Mouse (Mus musculus) liver, adult 2 months (tissue): ENCODE data around the gene Atp6v0b. TPM values are rescaled to one million over a fixed set of nuclear protein-coding genes. Genes with fewer than 3 reads are reported as not detected.
A peak's percentile ranks its signal among the peaks of the same experiment; 100 is the strongest.

ENCODE experiments used
- DNase-seq: peaks from one replicate; pipeline ENCODE4 v3.0.0-alpha.2; 2011; ENCODE audit warnings: low read depth, low spot score; ENCODE audit errors: extremely low read depth
- H3K27ac ChIP-seq: fragments of 200-500 bp; replicated peaks from 2 replicates; pipeline ENCODE4 v1.5.1; 2012; ENCODE audit warnings: low read depth, mild to moderate bottlenecking, control low read depth, inconsistent platforms, low read length; ENCODE audit not compliant: insufficient read depth
- H3K27me3 ChIP-seq: fragments of 200-500 bp; 2 replicates; pipeline ENCODE4 v1.6.1; 2012; ENCODE audit warnings: mild to moderate bottlenecking, moderate library complexity, low read length, inconsistent platforms; ENCODE audit not compliant: control insufficient read depth, insufficient read depth
- H3K36me3 ChIP-seq: fragments of 200-500 bp; 2 replicates; pipeline ENCODE4 v1.6.1; 2012; ENCODE audit warnings: low read length, inconsistent platforms; ENCODE audit not compliant: control insufficient read depth, insufficient read depth
- H3K4me1 ChIP-seq: fragments of 200-500 bp; 2 replicates; pipeline ENCODE4 v1.6.1; 2011; ENCODE audit warnings: low read length; ENCODE audit not compliant: control insufficient read depth, insufficient read depth
- H3K4me3 ChIP-seq: fragments of 200-500 bp; 2 replicates; pipeline ENCODE4 v1.5.1; 2011; ENCODE audit warnings: low read depth, mild to moderate bottlenecking, control low read depth, low read length, moderate library complexity; ENCODE audit not compliant: insufficient read depth
- H3K79me2 ChIP-seq: fragments of 200-500 bp; 2 replicates; pipeline ENCODE4 v1.6.1; 2012; ENCODE audit warnings: inconsistent platforms, mild to moderate bottlenecking, low read length, moderate library complexity; ENCODE audit not compliant: control insufficient read depth, insufficient read depth
- H3K9ac ChIP-seq: fragments of 200-500 bp; 2 replicates; pipeline ENCODE4 v1.6.1; 2012; ENCODE audit warnings: low read depth, mild to moderate bottlenecking, control low read depth, inconsistent platforms, low read length
- CTCF ChIP-seq: fragments of 200-500 bp; IDR thresholded peaks from 2 replicates; pipeline ENCODE4 v1.5.1; 2011; ENCODE audit warnings: low read depth, low read length, control low read depth
- POLR2A ChIP-seq: fragments of 200-500 bp; IDR thresholded peaks from 2 replicates; pipeline ENCODE4 v1.6.1; 2011; ENCODE audit warnings: low read length, control low read depth; ENCODE audit not compliant: insufficient read depth; ENCODE audit errors: extremely low read depth
- WGBS: fragments of 180-500 bp; shearing (Covaris S2); methylation state at CpG from one replicate; pipeline ENCODE4 v1.1.7; 2018; 5-methylcytosine and 5-hydroxymethylcytosine counted together
- polyA plus RNA-seq: library from polyadenylated mRNA; depleted of rRNA; stranded (reverse); fragments of >200 nt; gene quantifications from 2 replicates; pipeline ENCODE4 v1.2.3, GENCODE M21; 2012
- total RNA-seq: library from RNA; depleted of rRNA; stranded (reverse); fragments of >200 nt; gene quantifications from 2 replicates; pipeline ENCODE4 v1.2.3, GENCODE M21; 2014

Atp6v0b gene
- total and polyA plus RNA-seq, 2 experiments = 124 to 244 TPM

DNA sequence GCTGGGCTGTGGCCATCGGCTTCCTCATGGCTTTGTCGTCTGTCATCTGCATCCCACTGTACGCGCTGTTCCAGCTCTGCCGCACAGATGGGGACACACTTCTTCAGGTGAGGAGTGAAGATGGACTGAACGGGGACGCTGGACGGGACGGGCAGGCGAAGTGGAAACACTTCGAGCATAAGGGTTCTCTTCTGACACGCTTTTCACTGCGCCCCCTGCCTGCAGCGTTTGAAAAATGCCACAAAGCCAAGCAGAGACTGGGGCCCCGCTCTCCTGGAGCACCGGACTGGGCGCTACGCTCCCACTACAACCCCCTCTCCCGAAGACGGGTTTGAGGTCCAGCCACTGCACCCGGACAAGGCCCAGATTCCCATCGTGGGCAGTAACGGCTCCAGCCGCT lies 19.3 kb downstream of the Atp6v0b start:
- no peak overlapping the region for H3K27ac ChIP-seq
- no peaks in the 10 kb centered on the region for H3K27me3 ChIP-seq
- no peak overlapping the region for H3K4me3 ChIP-seq
- no peaks in the 10 kb centered on the region for H3K36me3 ChIP-seq
- H3K4me1 ChIP-seq = no peaks in the 10 kb centered on the region
- no peak for DNase-seq
- H3K79me2 ChIP-seq = no peaks in the 10 kb centered on the region
- no peak overlapping the region for H3K9ac ChIP-seq
- no peak for TF ChIP-seq POLR2A
- TF ChIP-seq CTCF = peak; percentile 68
- 43% methylated on average over 24 of the region's 24 CpGs for WGBS

DNA sequence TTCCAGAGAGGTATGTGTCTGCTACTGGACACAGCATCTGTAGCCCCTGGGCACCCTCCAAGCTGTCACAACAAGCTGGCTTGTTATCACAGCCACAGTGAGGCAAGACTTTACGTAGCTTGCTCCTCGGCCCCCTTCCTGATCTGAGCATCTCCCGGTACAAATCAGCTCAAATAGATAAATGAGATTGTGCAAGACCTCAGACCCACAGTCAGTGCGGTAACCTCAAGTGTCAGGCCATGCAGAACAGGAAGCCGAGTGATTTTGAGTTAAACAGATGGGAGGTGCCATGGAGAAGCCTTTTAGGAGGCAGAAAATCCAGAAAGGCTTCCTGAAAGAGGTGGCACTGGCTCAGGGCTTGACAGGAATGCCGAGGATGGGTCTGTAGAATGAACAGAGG lies 20.1 kb downstream of the Atp6v0b start:
- Histone ChIP-seq H3K79me2 (no peaks in the 10 kb centered on the region), H3K27me3 (no peaks in the 10 kb centered on the region), H3K4me3 (no peak overlapping the region), H3K9ac (no peak overlapping the region), H3K27ac (no peak overlapping the region), H3K36me3 (no peaks in the 10 kb centered on the region), H3K4me1 (no peaks in the 10 kb centered on the region)
- no peak for DNase-seq
- no peak for TF ChIP-seq POLR2A
- no peak for TF ChIP-seq CTCF
- WGBS = 68% methylated on average over 6 of the region's 6 CpGs

DNA sequence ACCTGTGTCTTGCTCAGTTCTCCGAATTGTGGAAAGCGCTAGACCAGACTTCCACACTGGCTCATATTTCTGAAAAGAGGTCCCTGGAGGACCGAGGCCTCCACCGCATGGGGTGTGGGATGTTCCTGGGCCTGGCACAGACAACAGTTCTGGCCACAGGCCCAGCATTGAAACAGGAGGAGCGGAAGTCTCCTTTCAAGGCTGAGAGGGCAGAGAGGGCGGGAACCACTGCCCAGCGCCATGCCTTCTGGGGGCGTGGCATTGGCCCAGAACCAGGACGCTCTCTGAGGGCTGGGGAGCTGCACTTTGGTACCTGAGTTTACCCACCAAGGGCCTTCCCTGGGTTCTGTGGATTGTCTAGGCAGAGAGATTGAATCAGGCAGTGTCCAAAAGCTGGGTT lies 21.1 kb downstream of the Atp6v0b start:
- Histone ChIP-seq H3K27me3 (no peaks in the 10 kb centered on the region), H3K27ac (no peak overlapping the region), H3K36me3 (no peaks in the 10 kb centered on the region), H3K9ac (no peak overlapping the region), H3K4me3 (no peak overlapping the region), H3K4me1 (no peaks in the 10 kb centered on the region), H3K79me2 (no peaks in the 10 kb centered on the region)
- peak; percentile 62 for DNase-seq
- TF ChIP-seq CTCF (no peak), POLR2A (no peak)
- 33% methylated on average over 9 of the region's 9 CpGs for WGBS

DNA sequence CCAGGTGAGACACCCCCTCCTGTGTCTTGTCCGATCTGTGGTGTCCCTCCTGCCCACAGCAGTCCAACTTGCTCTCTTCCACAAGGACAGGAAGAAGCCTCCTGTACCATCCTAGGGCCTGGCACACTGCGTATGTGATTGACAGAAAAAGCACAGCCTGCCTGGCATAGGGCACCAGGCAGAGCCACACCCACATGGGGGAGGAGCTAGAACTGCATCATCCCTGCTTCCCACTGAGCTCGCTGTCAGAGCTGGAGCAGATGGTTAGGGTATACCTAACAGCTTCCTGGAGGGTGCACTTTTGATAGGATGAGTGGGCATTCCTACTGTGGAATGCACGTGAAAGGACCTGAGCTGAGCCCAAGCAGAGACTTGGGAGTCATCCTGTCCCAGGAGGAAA lies 24.3 kb downstream of the Atp6v0b start:
- peaks cover 7% of the 10 kb centered on the region for H3K4me1 ChIP-seq
- DNase-seq = peak; percentile 27
- TF ChIP-seq POLR2A = no peak
- no peak for TF ChIP-seq CTCF
- WGBS = 59% methylated on average over 4 of the region's 4 CpGs
- H3K27ac ChIP-seq = no peak overlapping the region
- no peaks in the 10 kb centered on the region for H3K79me2 ChIP-seq
- no peaks in the 10 kb centered on the region for H3K36me3 ChIP-seq
- no peak overlapping the region for H3K4me3 ChIP-seq
- H3K27me3 ChIP-seq = no peaks in the 10 kb centered on the region
- H3K9ac ChIP-seq = no peak overlapping the region

DNA sequence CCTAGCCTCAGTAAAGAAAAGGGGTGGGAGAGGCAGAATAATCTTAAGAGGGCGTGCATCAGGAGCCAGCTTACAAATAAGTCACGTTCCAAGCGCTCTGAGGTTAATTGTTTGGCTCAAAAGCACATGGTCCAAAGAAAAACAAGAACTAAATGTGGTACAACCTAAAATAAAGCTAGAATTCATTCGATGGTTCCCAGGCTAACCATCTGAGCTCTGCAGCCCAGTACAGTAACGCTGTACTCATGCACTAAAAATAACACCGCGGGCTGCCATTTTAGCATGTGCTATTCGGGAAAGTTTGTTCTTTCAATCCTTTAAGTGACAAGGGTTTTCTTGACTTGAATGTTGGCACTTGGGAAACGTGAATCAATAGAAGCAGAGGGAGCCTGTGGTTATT lies 26.6 kb downstream of the Atp6v0b start:
- Histone ChIP-seq H3K36me3 (no peaks in the 10 kb centered on the region; the same call in 1 of the 2 replicates), H3K4me3 (no peak overlapping the region), H3K9ac (no peak overlapping the region), H3K27ac (no peak overlapping the region), H3K4me1 (peaks cover 7% of the 10 kb centered on the region), H3K79me2 (no peaks in the 10 kb centered on the region), H3K27me3 (no peaks in the 10 kb centered on the region)
- 92% methylated on average over 9 of the region's 9 CpGs for WGBS
- TF ChIP-seq CTCF (no peak), POLR2A (no peak)
- DNase-seq = no peak

DNA sequence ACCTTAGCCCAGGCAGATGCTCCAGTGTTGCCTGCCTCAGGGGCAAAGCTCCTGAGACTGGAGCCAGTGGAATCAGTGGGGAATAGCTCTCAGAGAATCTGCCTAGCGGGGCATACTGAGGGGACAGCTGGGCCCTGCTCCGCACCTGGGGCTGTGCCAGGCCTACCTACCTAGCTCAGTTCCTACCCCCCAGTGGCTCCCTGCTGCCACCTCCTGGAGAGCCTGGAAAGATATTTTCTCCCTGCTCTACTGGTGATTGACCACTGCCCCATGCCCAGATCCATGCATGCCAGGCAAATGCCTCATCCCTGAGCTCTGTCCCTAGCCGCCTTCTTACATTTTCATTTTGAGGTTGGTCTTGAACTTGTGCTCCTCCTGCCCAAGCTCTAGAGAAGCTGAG lies 28.3 kb downstream of the Atp6v0b start:
- Histone ChIP-seq H3K4me1 (peaks cover 7% of the 10 kb centered on the region), H3K27me3 (no peaks in the 10 kb centered on the region), H3K36me3 (no peaks in the 10 kb centered on the region; the same call in 1 of the 2 replicates), H3K27ac (no peak overlapping the region), H3K4me3 (no peak overlapping the region), H3K9ac (no peak overlapping the region), H3K79me2 (no peaks in the 10 kb centered on the region)
- DNase-seq = peak; percentile 36
- 78% methylated on average over 3 of the region's 3 CpGs for WGBS
- TF ChIP-seq CTCF (peak; percentile 84), POLR2A (no peak)
